Mouse (Mus musculus) urinary bladder, adult 18-20 months (tissue): ENCODE results near the gene Phf8.
"Not testable (repeated sequence)": the region's sequence is repeated elsewhere in the genome, so short reads cannot be mapped to it uniquely, and the experiment has no call there.

Experiments used
- DNase-seq, 2 experiments: peaks; one replicate each; pipeline ENCODE4 v3.0.0; 2022; ENCODE audit warnings: low spot score in 2 of 2, mixed read lengths in 2 of 2

Phf8 gene

GRCm38 (mm10) chrX:151520458-151521322 is at the start of gene Phf8:
Gene Phf8, plus strand, starts transcription at chrX:151520672.
- peak; percentile 81 to 92 for DNase-seq

GRCm38 (mm10) chrX:151488128-151488527 is 32.3 kb upstream of the Phf8 start:
- no peak for DNase-seq

- not testable (repeated sequence) for DNase-seq
Measured at GRCm38 (mm10) chrX:151493269-151493668, 27.2 kb upstream of the Phf8 start.

- no peak for DNase-seq
Measured at GRCm38 (mm10) chrX:151496596-151496995, 23.9 kb upstream of the Phf8 start.

- no peak for DNase-seq
Measured at GRCm38 (mm10) chrX:151508536-151508935, 11.9 kb upstream of the Phf8 start.

GRCm38 (mm10) chrX:151509906-151510305 is 10.6 kb upstream of the Phf8 start:
- DNase-seq = no peak

- no peak for DNase-seq
Measured at GRCm38 (mm10) chrX:151513066-151513465, 7.4 kb upstream of the Phf8 start.

GRCm38 (mm10) chrX:151513694-151514093 is 6.8 kb upstream of the Phf8 start:
- no peak for DNase-seq

- no peak for DNase-seq
Measured at GRCm38 (mm10) chrX:151518181-151518580, 2.3 kb upstream of the Phf8 start.

GRCm38 (mm10) chrX:151520127-151520457 is 380 bp upstream of the Phf8 start:
- no peak for DNase-seq

- peak in 1 of 2 experiments; percentile 1 for DNase-seq
Measured at GRCm38 (mm10) chrX:151521786-151522522, 1.5 kb downstream of the Phf8 start.

- DNase-seq = no peak
Measured at GRCm38 (mm10) chrX:151553356-151553755, 32.9 kb downstream of the Phf8 start.

- DNase-seq = no peak
Measured at GRCm38 (mm10) chrX:151575166-151575565, 54.7 kb downstream of the Phf8 start.

- no peak for DNase-seq
Measured at GRCm38 (mm10) chrX:151643386-151643785, 122.9 kb downstream of the Phf8 start.

GRCm38 (mm10) chrX:151653744-151654143 is 133.3 kb downstream of the Phf8 start:
- DNase-seq = no peak

- no peak for DNase-seq
Measured at GRCm38 (mm10) chrX:151674492-151675171, 154.2 kb downstream of the Phf8 start.
